Mouse (Mus musculus): Measurements from ENCODE around the gene F2rl3.

DNA sequence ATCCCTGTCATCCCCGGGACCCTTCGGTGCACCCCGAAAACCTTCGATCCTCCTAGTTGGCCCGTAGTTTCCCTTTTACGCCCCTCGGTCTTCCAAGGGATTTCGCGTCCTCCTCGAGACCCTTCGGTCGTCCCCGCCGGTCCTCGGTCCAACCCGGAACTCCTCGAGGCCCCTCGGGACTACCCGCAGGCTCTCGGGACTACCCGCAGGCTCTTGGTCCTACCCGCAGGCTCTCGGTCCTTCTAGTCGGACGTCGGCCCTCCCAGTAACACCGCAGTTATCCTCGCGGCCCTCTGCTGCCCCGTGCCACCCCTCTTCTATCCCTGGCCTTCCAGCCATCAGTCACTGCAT is 38.1 kb upstream of the F2rl3 start:
- TF ChIP-seq CTCF (IDR thresholded peaks at IDR 0.05; ENCODE audit: extremely low read depth, insufficient read depth, low read length) (no peak), POLR2A (IDR thresholded peaks at IDR 0.05; ENCODE audit: extremely low read depth, insufficient read depth, low read length) (no peak)

Measured in cortical plate, adult 2 months (tissue).